Mouse (Mus musculus): Measurements from ENCODE around the gene Klk15.

DNA sequence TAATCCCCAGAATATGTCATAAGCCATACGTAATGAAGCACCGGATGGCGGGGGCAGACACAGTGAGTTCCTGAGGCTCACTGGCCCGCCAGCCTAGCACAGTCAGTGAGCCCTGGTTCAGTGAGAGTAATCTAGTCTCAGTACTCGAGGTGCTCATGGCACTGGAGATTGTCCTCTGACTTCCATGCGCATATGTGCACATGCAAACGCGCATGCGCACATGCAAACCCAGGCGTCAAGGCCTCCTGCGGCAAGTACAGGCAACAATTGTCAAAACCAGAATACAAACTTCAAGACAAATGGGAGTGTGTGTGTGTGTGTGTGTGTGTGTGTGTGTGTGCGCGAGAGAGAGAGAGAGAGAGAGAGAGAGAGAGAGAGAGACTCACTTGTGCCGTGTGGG lies 3.0 kb downstream of the Klk15 start:
- TF ChIP-seq POLR2A (IDR thresholded peaks at IDR 0.05; ENCODE audit: borderline replicate concordance, control insufficient read depth, low read depth, low read length) (no peak), CTCF (IDR thresholded peaks at IDR 0.05; ENCODE audit: control insufficient read depth, insufficient read depth, low read length) (no peak)

All from bone marrow, adult 2 months (tissue).